Mouse (Mus musculus): Measurements from ENCODE around the gene Tnf.

The Tnf gene

DNA sequence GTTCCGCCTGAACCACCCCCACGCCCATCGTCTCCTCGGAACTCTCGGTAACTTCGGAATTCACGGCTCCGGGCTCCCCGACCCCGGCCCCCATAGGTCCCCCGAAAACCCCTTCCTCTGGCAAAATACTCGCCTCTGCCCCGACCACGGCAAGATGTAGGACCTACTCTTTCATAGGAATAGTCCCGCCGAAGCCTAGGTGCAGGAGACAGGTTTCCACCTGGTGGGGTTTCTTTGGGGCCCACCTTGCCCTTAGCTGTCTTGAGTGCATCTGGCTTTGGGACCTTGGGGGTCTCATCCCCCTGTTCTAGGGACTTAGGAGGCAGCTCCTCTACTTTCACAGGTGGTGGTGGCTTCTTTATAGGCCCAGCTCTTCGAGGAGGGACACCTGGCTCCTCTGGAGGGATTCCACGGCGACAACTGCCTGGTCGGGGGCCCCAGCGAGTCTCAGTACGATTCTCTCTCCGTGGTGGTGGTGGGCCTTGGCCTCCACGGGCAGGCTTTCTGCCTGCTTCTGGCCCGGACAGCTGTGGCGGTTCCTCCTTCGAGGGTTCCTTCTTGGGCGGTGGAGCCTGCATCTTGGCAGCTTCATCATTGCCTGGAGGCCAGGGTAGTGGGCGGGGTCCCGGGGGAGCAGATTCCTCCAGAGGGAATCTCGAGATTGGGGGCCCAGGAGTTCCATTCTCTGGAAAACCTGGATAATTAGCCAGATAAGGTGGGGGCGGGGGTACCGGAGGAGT, 45.2 kb downstream of the Tnf start:
- in situ Hi-C loops (cut with MboI, MseI): no loop called here

DNA sequence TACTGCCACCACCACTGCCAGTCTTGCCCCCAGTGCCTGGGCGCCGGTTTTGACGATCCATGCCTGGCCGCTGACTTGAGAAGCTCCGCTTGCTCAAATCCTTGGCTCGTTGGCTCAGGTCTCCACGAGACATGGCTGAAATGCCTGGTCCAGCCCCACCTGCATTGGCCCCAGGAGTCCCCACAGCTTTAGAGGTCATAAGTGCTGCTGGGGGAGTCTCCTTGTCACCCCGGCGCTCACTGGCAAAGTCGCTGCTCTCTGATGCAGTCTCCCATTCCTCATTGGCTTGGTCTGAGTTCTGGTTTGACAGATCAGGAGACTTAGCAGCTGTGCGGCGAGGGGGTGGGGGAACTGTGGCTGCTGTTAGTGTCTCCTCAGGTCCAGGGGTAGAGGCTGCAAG, 46.4 kb downstream of the Tnf start:
- in situ Hi-C loops (cut with MboI, MseI): no loop called here

DNA sequence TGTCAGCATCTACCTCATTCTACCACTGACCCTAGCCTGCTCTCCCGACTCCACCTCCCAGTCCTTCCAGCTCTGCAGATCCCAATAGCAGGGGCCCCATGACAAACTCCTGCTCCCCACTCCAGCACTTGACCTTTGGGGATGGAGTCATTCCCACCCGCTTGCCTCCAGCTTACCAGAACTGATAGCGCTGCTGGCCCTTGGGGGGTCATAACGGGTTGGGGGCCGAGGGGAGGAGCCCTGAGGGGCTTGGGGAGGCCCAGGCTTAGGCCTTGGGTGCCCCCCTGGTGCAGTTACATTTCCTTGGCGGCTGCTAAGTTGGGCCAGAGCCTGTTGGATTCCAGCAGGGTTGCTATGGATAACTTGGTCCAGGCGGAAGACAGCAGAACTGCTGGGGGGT, 47.2 kb downstream of the Tnf start:
- in situ Hi-C loops (cut with MboI, MseI): no loop called here

DNA sequence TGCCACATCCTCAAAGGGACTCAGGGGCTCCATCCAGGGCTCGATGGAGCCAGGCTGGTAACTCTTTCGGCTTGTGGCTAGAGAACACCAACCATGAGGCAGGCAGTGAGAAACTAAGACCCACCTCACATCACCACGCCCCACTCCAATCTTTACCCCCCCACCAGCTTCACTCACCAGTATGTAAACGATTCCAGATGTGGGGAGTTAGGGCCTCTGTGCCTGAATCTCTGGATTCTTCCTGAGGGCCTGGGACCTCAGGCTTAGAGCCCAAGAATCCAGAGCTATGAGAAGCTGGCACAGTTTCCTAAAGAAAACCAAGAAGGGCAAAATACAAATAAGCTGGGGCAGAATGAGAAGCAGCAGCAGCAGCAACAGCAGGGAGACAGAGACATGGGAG, 47.9 kb downstream of the Tnf start:
- in situ Hi-C loops (cut with MboI, MseI): no loop called here

DNA sequence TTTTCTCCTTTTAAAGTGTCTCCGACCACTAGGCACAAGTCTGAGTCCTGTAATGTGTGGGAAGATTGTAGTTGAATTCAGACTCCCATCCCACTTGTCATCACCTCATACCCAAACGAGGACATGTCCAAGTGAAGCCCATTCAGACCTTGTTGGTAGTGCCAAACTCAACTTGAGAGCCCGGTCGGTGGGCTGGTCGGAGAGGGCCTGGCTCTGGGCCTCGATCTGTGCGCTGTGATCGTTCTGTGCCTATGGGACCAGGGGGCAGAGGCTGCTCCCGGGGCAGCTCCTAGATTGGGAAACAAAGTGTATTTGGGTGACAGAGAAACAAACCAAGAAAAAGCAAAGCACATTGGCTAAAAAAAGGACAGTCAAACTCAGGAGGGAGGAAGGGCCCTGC, 48.7 kb downstream of the Tnf start:
- in situ Hi-C loops (cut with MboI, MseI): no loop called here

DNA sequence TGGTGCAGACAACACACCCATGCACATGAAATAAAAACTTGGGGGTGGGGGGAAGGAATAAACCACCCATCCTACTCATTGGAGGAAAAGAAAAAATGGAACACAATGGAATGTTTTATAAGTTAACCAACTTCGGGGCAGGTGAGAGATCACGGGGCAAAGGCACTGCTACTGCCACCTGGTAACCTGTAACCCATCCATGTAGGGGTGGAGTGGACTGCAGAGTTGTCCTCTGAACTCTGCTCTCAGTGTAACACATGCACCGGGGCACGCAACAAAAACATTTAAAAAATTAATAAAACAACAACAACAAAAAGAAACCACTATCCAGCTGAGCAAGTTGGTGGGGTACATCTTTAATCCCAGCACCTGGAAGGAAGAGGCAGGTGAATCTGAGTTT, 49.7 kb downstream of the Tnf start:
- in situ Hi-C loops (cut with MboI, MseI): no loop called here
